Mouse (Mus musculus) CH12.LX (cell line): ENCODE data around the gene Engase. TPM values are rescaled to one million over a fixed set of nuclear protein-coding genes. Genes with fewer than 3 reads are reported as not detected.

Source experiments
- DNase-seq: peaks from one replicate; pipeline ENCODE4 v3.0.0-alpha.2; 2013; ENCODE audit errors: extremely low read depth
- H3K27ac ChIP-seq: 2 replicates; pipeline ENCODE4 v1.5.1; 2012; ENCODE audit warnings: low read depth, mild to moderate bottlenecking, control low read depth, moderate library complexity; ENCODE audit not compliant: insufficient read depth
- H3K27me3 ChIP-seq: replicated peaks from 2 replicates; pipeline ENCODE3; 2012; ENCODE audit warnings: inconsistent platforms
- H3K36me3 ChIP-seq, 2 experiments: replicated peaks in 1 of 2; 2 replicates each; pipeline versions ENCODE3 to v1.6.1; 2012; ENCODE audit warnings: inconsistent platforms in 1 of 2, low read length in 1 of 2, mild to moderate bottlenecking in 1 of 2, mixed read lengths in 1 of 2, moderate library complexity in 1 of 2; ENCODE audit not compliant: control insufficient read depth in 1 of 2, insufficient read depth in 1 of 2
- H3K4me1 ChIP-seq, 2 experiments: 2 replicates each; pipeline ENCODE4 v1.6.1; 2012; ENCODE audit warnings: inconsistent platforms in 1 of 2, moderate library complexity in 1 of 2; ENCODE audit not compliant: insufficient read depth in 2 of 2, control insufficient read depth in 1 of 2
- H3K4me2 ChIP-seq: 2 replicates; pipeline ENCODE4 v1.6.1; 2012; ENCODE audit warnings: low read depth, mild to moderate bottlenecking, control low read depth; ENCODE audit not compliant: poor library complexity, insufficient read depth, severe bottlenecking
- H3K4me3 ChIP-seq, 3 experiments: fragments of 150-350 bp in 1 of 3; sonication (generic) in 1 of 3; replicated peaks in 1 of 3; 2 replicates each; pipeline versions ENCODE3 to v1.5.1; 2011 to 2012; ENCODE audit warnings: low read depth in 2 of 3, low read length in 2 of 3, mild to moderate bottlenecking in 2 of 3, moderate library complexity in 2 of 3, control low read depth in 1 of 3, improper control_type of control experiment in 1 of 3, inconsistent platforms in 1 of 3, mixed read lengths in 1 of 3; ENCODE audit not compliant: poor library complexity in 1 of 3
- H3K79me2 ChIP-seq: replicated peaks from 2 replicates; pipeline ENCODE4 v1.6.1; 2012; ENCODE audit warnings: mild to moderate bottlenecking, moderate library complexity; ENCODE audit not compliant: control insufficient read depth, poor library complexity, insufficient read depth, severe bottlenecking; ENCODE audit errors: extremely low read depth
- H3K9ac ChIP-seq: 2 replicates; pipeline ENCODE4 v1.6.1; 2012; ENCODE audit warnings: low read depth, mild to moderate bottlenecking, control low read depth, moderate library complexity; ENCODE audit not compliant: insufficient read depth
- H3K9me3 ChIP-seq: replicated peaks from 2 replicates; pipeline ENCODE3; 2012; ENCODE audit warnings: low read length, inconsistent platforms, mixed read lengths
- CHD1 ChIP-seq: IDR thresholded peaks from 2 replicates; pipeline ENCODE4 v1.6.1; 2012; ENCODE audit warnings: low read depth, low read length, improper control_type of control experiment, inconsistent platforms
- CTCF ChIP-seq, 2 experiments: IDR thresholded peaks in 1 of 2; conservative IDR thresholded peaks in 1 of 2; 2 replicates each; pipeline ENCODE4 v1.5.1; 2011 to 2012; ENCODE audit warnings: low read depth in 2 of 2, low read length in 2 of 2, improper control_type of control experiment in 1 of 2, inconsistent platforms in 1 of 2, mild to moderate bottlenecking in 1 of 2, moderate library complexity in 1 of 2
- ELF1 ChIP-seq: IDR thresholded peaks from 2 replicates; pipeline ENCODE4 v1.6.1; 2014; ENCODE audit warnings: low read depth, mild to moderate bottlenecking, inconsistent platforms, low read length, improper control_type of control experiment
- JUND ChIP-seq: conservative IDR thresholded peaks from 2 replicates; pipeline ENCODE4 v1.6.1; 2011; ENCODE audit warnings: low read depth, low read length, improper control_type of control experiment
- KAT2A ChIP-seq: IDR thresholded peaks from 2 replicates; pipeline ENCODE4 v1.6.1; 2012; ENCODE audit warnings: low read length, improper control_type of control experiment, inconsistent platforms; ENCODE audit not compliant: insufficient replicate concordance
- MAFK ChIP-seq: IDR thresholded peaks from 2 replicates; pipeline ENCODE4 v1.6.1; 2011; ENCODE audit warnings: low read length, improper control_type of control experiment; ENCODE audit not compliant: insufficient replicate concordance
- MAX ChIP-seq: IDR thresholded peaks from 2 replicates; pipeline ENCODE4 v1.6.1; 2011; ENCODE audit warnings: low read length, improper control_type of control experiment
- MXI1 ChIP-seq: IDR thresholded peaks from 2 replicates; pipeline ENCODE4 v1.6.1; 2011; ENCODE audit warnings: mild to moderate bottlenecking, low read depth, low read length, improper control_type of control experiment
- MYC ChIP-seq: IDR thresholded peaks from 2 replicates; pipeline ENCODE4 v1.6.1; 2011; ENCODE audit warnings: low read depth, mild to moderate bottlenecking, improper control_type of control experiment, low read length
- NELFE ChIP-seq: IDR thresholded peaks from 2 replicates; pipeline ENCODE4 v1.6.1; 2011; ENCODE audit warnings: low read depth, low read length, improper control_type of control experiment
- RAD21 ChIP-seq: IDR thresholded peaks from 2 replicates; pipeline ENCODE4 v1.6.1; 2011; ENCODE audit warnings: low read depth, mild to moderate bottlenecking, low read length, improper control_type of control experiment, moderate library complexity
- SMC3 ChIP-seq: IDR thresholded peaks from 2 replicates; pipeline ENCODE4 v1.6.1; 2011; ENCODE audit warnings: low read depth, low read length, improper control_type of control experiment
- TCF12 ChIP-seq: IDR thresholded peaks from 2 replicates; pipeline ENCODE4 v1.6.1; 2014; ENCODE audit warnings: low read depth, mild to moderate bottlenecking, inconsistent platforms, low read length, improper control_type of control experiment
- USF2 ChIP-seq: conservative IDR thresholded peaks from 2 replicates; pipeline ENCODE4 v1.6.1; 2011; ENCODE audit warnings: low read depth, low read length, improper control_type of control experiment
- ZMIZ1 ChIP-seq: IDR thresholded peaks from 2 replicates; pipeline ENCODE4 v1.6.1; 2012; ENCODE audit warnings: low read depth, mild to moderate bottlenecking, inconsistent platforms, low read length, improper control_type of control experiment
- ZNF384 ChIP-seq: IDR thresholded peaks from 2 replicates; pipeline ENCODE4 v1.6.1; 2012; ENCODE audit warnings: low read depth, low read length, improper control_type of control experiment, inconsistent platforms
- dilution Hi-C: fragments of 300-500 bp; cut with MboI; formaldehyde crosslinking; loops from 2 replicates; pipeline ENCODE4 v1.14.3; 2020; ENCODE audit warnings: low sequenced_read_pairs; ENCODE audit not compliant: extremely low pct_unique_long_range_greater_than_20kb, extremely low pct_ligation_motif_present
- in situ Hi-C: fragments of 300-500 bp; cut with MboI; formaldehyde crosslinking; loops from 3 replicates; pipeline ENCODE4 v1.14.3; 2019; ENCODE audit warnings: low sequenced_read_pairs, low pct_ligation_motif_present, low pct_unique_long_range_greater_than_20kb, mixed read lengths
- polyA plus RNA-seq: library from polyadenylated mRNA; unstranded; fragments of >175 nt; gene quantifications from 2 replicates; pipeline ENCODE4 v1.2.1, GENCODE M21; 2012; ENCODE audit warnings: low read depth; ENCODE audit not compliant: insufficient read length
- total RNA-seq, 2 experiments: library from RNA; depleted of rRNA; stranded (reverse); fragments of 300-350 nt in 1 of 2; fragments of >200 nt in 1 of 2; gene quantifications; 2 replicates each; pipeline ENCODE4 v1.2.3; 2012 to 2014

Gene Engase
- total and polyA plus RNA-seq, 3 experiments: 7.0 to 12.1 (median 9.7) TPM

DNA sequence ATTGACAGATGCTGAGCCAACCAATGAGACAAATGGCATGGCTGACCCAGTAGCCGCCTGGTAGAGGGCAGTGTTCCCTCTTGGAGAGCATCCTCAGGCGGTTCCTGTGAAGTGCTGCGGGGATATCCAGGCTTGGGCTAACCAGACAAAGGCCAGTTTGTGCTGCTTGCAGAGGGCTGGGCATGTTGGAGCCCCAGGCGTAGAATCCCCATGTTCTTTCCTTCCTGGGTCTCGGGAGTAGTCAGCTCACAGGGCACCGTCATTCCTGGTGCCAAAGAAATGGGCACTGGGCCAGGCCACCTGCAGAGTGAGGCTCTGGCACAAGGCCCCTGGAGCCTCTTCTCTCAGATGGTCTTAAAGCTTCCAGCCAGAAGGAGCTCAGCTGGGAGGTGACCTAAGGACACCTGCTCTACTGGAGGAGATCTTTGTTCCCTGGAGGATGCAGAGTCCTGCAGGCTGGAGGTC lies 40.1 kb upstream of the Engase start:
- Histone ChIP-seq H3K36me3 (no peaks in the 10 kb centered on the region), H3K9ac (no peak overlapping the region), H3K27ac (no peak overlapping the region), H3K27me3 (peaks cover 95% of the 10 kb centered on the region), H3K4me1 (peaks cover 0 to 3% of the 10 kb centered on the region in 2 experiments; a peak in 2 of 4 replicates), H3K9me3 (peaks cover 4% of the 10 kb centered on the region), H3K79me2 (no peaks in the 10 kb centered on the region), H3K4me3 (no peak overlapping the region)
- in situ Hi-C loops (loop anchor here (25.0 kb wide), 1 partner anchor 301 kb away; no protein-coding TSS in a partner anchor), dilution Hi-C loops (no loop called here)
- no peak for DNase-seq
- TF ChIP-seq NELFE: no peak
- TF ChIP-seq CHD1: no peak
- TF ChIP-seq SMC3: no peak
- TF ChIP-seq CTCF (conservative IDR thresholded peaks at IDR 0.05 in 1 of 2, IDR thresholded peaks at IDR 0.05 in 1 of 2; ENCODE audit: low read depth in 2 of 2, low read length in 2 of 2): peak in 1 of 2 experiments; percentile 37; a peak in 1 of 4 replicates
- TF ChIP-seq, all 38 proteins: peak for 1
- H3K4me2 ChIP-seq: no peak overlapping the region

DNA sequence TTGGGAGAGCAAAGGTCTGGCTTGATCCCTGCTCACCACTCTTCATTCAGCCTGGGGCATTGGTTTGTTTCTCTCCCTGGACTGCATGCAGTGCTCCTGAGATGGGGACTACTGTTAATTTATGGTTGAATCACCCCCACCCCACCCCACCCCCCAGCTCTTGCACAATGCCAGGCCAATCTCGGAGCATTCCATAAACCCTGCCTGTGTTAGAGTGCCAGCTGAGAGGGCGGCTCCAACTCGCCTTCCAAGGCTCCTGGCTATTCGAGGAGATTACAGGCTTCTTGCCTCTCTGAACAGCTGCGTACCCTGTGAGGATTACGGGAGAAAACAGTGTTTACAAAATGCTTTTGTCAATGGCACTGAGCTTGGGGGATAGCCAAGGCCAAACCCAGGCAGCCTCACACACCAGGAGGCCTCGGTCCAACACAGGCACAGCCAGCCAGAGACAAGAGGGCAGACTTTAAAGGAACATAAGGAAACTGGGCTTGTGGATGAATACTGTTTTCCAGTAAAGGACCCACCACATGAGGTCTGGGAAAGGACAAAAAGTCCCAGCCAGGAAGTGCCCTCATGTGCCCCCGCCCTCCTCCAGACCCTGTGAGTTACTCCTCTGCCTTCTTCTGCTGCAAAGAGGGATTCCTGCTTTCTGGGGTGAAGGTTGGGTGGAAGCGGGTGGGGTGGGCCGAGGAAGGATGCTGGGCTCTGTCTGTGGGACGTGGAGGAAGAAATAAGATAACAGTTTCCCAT lies 37.8 kb upstream of the Engase start:
- H3K4me1 ChIP-seq: peaks cover 0 to 5% of the 10 kb centered on the region in 2 experiments; a peak in 2 of 4 replicates
- no peak for TF ChIP-seq ZMIZ1
- no peak for TF ChIP-seq MAFK
- TF ChIP-seq ZNF384: no peak
- no peak for TF ChIP-seq KAT2A
- no peak for TF ChIP-seq TCF12
- no peak for TF ChIP-seq MAX
- no peak for TF ChIP-seq USF2
- TF ChIP-seq MXI1: no peak
- TF ChIP-seq MYC: no peak
- TF ChIP-seq ELF1: no peak
- no peak for TF ChIP-seq RAD21
- no peak for TF ChIP-seq NELFE
- no peak for TF ChIP-seq JUND
- peaks cover 5% of the 10 kb centered on the region for H3K9me3 ChIP-seq
- no peak overlapping the region for H3K4me2 ChIP-seq
- in situ Hi-C loops: loop anchor here (25.0 kb wide), 1 partner anchor 298 kb away; no protein-coding TSS in a partner anchor
- dilution Hi-C loops: no loop called here
- H3K36me3 ChIP-seq: no peaks in the 10 kb centered on the region
- no peak overlapping the region for H3K9ac ChIP-seq
- peaks cover 87% of the 10 kb centered on the region for H3K27me3 ChIP-seq
- no peak overlapping the region for H3K4me3 ChIP-seq
- no peak overlapping the region for H3K27ac ChIP-seq
- no peaks in the 10 kb centered on the region for H3K79me2 ChIP-seq
- DNase-seq: no peak
